ENCODE assay signal across 7 mouse cellular contexts in the genomic region with DNA sequence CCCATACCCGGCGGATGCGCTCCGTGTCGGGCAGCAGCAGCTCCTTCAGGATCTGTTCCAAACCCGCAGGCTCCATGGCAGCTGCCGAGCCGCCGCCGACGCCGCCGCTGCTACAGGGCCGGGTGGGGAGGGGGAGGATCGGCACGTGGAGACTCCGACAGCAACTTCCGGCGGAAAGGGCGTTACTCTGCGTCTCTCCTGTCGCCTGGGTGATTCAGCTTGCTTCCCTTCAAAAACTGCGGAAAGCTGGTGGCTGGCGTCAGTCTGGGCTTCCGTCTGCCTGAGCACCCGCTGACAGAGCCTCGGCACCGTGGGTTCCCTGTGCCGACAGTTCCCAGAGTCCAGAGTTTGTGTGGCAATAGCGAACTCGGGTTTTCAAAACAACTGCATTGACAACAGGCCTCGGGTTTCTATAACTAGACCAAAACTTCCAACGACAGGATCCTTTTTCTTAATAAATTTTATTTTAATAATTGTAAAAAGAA. TPM values are rescaled to one million over a fixed set of nuclear protein-coding genes. Genes with fewer than 3 reads are reported as not detected.
A peak's percentile ranks its signal among the peaks of the same experiment; 100 is the strongest.
DNase-seq lines count a peak whose midpoint lies in the region; ATAC-seq and TF ChIP-seq lines count a peak whose summit lies in the region.

A gene (minus strand): TSS at position 435 of the 485 bp plus-strand sequence.

- 0 out of 2 replicates have a peak within 1 kb of the TSS, but pooled peaks have one; percentile 15 for H3K27ac ChIP-seq in intestine, postnatal 0 days (ENCODE audit: low read depth, low read length)
- peak within 1 kb of the TSS; percentile 66 for H3K27ac ChIP-seq in midbrain, embryonic 12.5 days (replicated peaks)
- no peak within 1 kb of the TSS; the same call in 1 of the 2 replicates for H3K27ac ChIP-seq in small intestine, adult 2 months (ENCODE audit: insufficient read depth, low read depth, low read length)

- H3K36me3 ChIP-seq in intestine, postnatal 0 days (ENCODE audit: control insufficient read depth, insufficient read depth) = peaks cover 66% of the 10 kb centered on the region
- H3K36me3 ChIP-seq in midbrain, embryonic 12.5 days = peaks cover 80% of the 10 kb centered on the region
- peaks cover 45% of the 10 kb centered on the region for H3K36me3 ChIP-seq in small intestine, adult 2 months (ENCODE audit: control insufficient read depth, insufficient read depth, low read length)

- TF ChIP-seq POLR2A in small intestine, adult 2 months (IDR thresholded peaks at IDR 0.05; ENCODE audit: low read depth, low read length) = peak; percentile 54; the same call in 1 of the 2 replicates

- 1% methylated on average over 33 of the region's 33 CpGs for WGBS in intestine, postnatal 0 days
- WGBS in midbrain, embryonic 12.5 days = 3% methylated on average over 33 of the region's 33 CpGs
- WGBS in small intestine, adult 2 months = 1% methylated on average over 33 of the region's 33 CpGs

- H3K9me3 ChIP-seq in intestine, postnatal 0 days (ENCODE audit: control insufficient read depth) = no peaks in the 10 kb centered on the region
- H3K9me3 ChIP-seq in midbrain, embryonic 12.5 days = no peaks in the 10 kb centered on the region

- H3K4me3 ChIP-seq in intestine, postnatal 0 days (ENCODE audit: low read depth, low read length) = peak within 1 kb of the TSS; percentile 58
- peak within 1 kb of the TSS; percentile 64 for H3K4me3 ChIP-seq in midbrain, embryonic 12.5 days
- H3K4me3 ChIP-seq in small intestine, adult 2 months (ENCODE audit: low read depth, low read length) = peak within 1 kb of the TSS; percentile 73

- peaks cover 5% of the 10 kb centered on the region; the same call in 1 of the 2 replicates for H3K4me1 ChIP-seq in intestine, postnatal 0 days (replicated peaks; ENCODE audit: control insufficient read depth, insufficient read depth, low read length)
- H3K4me1 ChIP-seq in midbrain, embryonic 12.5 days = peaks cover 19% of the 10 kb centered on the region
- H3K4me1 ChIP-seq in small intestine, adult 2 months (ENCODE audit: control insufficient read depth, insufficient read depth, insufficient read length, low read length) = peaks cover 2% of the 10 kb centered on the region; the same call in 1 of the 2 replicates

- peak; percentile 84 for DNase-seq in adrenal gland, adult 8-10 months
- peak; percentile 88 for DNase-seq in embryo, embryonic 9.5 days (ENCODE audit: extremely low spot score)
- DNase-seq in gonadal fat pad, adult 2 months (ENCODE audit: low read depth) = peak; percentile 44
- peak; percentile 90 for DNase-seq in left cerebral cortex, postnatal 4 days

- intact Hi-C loops in left cerebral cortex, postnatal 4 days (cut with DNase I) = no loop called here

- no peak for TF ChIP-seq CTCF in intestine, postnatal 0 days (IDR thresholded peaks at IDR 0.05; ENCODE audit: low read depth)
- no peak for TF ChIP-seq CTCF in small intestine, adult 2 months (IDR thresholded peaks at IDR 0.05; ENCODE audit: extremely low read depth, insufficient read length, insufficient replicate concordance, low read depth, low read length)

- H3K9ac ChIP-seq in intestine, postnatal 0 days (ENCODE audit: low read depth, low read length) = peak within 1 kb of the TSS; percentile 68
- peak within 1 kb of the TSS; percentile 75 for H3K9ac ChIP-seq in midbrain, embryonic 12.5 days (replicated peaks)

- no peaks in the 10 kb centered on the region for H3K27me3 ChIP-seq in intestine, postnatal 0 days (replicated peaks; ENCODE audit: control insufficient read depth, insufficient read depth, low read length)
- no peaks in the 10 kb centered on the region for H3K27me3 ChIP-seq in midbrain, embryonic 12.5 days
- no peaks in the 10 kb centered on the region for H3K27me3 ChIP-seq in small intestine, adult 2 months (ENCODE audit: control insufficient read depth, insufficient read depth, low read length)

- H3K4me2 ChIP-seq in intestine, postnatal 0 days (replicated peaks; ENCODE audit: low read depth) = peak within 1 kb of the TSS; percentile 98
- peak within 1 kb of the TSS; percentile 93 for H3K4me2 ChIP-seq in midbrain, embryonic 12.5 days (replicated peaks)

- ATAC-seq in intestine, postnatal 0 days = peak; percentile 71
- peak; percentile 87 for ATAC-seq in midbrain, embryonic 12.5 days (ENCODE audit: low FRiP score, low read depth)

RNA-seq across cellular contexts. Expression of the gene that starts here (rescaled TPM):
- 100 to 1,000 TPM in 3 of 4 experiments, 10 to 100 TPM in 1; 93.7 to 140 (median 111) TPM for total RNA-seq in adrenal gland, adult 8-10 months (2022)
- 93.1 and 112 TPM in 2 replicates for polyA plus RNA-seq in gonadal fat pad, adult 2 months (2012; rRNA removed)
- polyA plus RNA-seq in intestine, postnatal 0 days (2015; fragmentation: Nextera tagmentation; extraction: Ambion mirVana) = 28.0 and 29.8 TPM in 2 replicates
- total RNA-seq in left cerebral cortex, postnatal 4 days (2021) = 100 to 1,000 TPM; 161 to 176 TPM
- polyA plus RNA-seq in midbrain, embryonic 12.5 days (2016; fragmentation: Nextera tagmentation; extraction: Ambion mirVana) = 78.5 and 85.4 TPM in 2 replicates
- 35.4 and 37.2 TPM in 2 replicates for polyA plus RNA-seq in small intestine, adult 2 months (2012; rRNA removed)
